Mouse (Mus musculus) pancreas, adult 10 weeks (tissue): ENCODE data around the gene Mettl16. TPM values are rescaled to one million over a fixed set of nuclear protein-coding genes. Genes with fewer than 3 reads are reported as not detected.

ENCODE experiments used
- polyA plus RNA-seq: library from polyadenylated mRNA; stranded (reverse); fragments of 350-450 nt; fragmentation: Illumina TruSeq; extraction: RNeasy Lipid Tissue Mini Kit (QIAGEN cat#74804); gene quantifications from one replicate; pipeline ENCODE4 v1.2.3, GENCODE M21; 2015; ENCODE audit warnings: low read depth, low replicate concordance; ENCODE audit not compliant: insufficient read depth

Gene Mettl16
- 2.7 TPM for polyA plus RNA-seq

DNA sequence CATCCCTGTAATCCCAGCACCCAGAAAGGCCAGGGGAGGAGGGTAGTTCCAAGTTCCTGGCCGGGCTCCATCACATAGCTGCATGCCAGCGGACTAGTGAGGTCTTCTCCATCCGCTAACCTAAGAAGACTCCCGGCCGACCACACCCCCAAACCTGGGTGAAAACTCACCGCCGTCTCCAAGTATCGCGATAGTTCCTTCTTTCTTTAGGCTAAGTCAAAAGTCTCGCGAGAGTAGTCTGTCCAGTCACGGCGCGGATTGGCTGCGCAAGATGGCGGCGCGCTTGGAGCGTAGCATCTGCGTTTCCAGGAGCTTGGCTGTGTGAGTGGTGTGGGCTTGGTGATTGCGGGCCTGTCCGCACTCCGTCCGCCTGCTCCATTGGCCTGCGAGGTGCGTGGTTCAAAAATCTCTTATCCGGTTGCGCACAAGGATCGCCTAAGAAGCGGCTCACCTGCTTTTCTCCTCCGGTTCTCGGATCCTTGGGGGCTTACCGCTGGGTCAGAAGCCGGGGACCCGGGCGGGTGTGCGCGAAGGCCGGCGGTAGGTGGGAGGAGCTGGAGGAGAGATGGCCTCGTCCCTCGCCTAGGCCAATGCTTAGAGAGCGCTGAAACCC lies at the start of gene Mettl16:
Gene Mettl16 (plus strand): TSS at position 236 of the 613 bp plus-strand sequence.

DNA sequence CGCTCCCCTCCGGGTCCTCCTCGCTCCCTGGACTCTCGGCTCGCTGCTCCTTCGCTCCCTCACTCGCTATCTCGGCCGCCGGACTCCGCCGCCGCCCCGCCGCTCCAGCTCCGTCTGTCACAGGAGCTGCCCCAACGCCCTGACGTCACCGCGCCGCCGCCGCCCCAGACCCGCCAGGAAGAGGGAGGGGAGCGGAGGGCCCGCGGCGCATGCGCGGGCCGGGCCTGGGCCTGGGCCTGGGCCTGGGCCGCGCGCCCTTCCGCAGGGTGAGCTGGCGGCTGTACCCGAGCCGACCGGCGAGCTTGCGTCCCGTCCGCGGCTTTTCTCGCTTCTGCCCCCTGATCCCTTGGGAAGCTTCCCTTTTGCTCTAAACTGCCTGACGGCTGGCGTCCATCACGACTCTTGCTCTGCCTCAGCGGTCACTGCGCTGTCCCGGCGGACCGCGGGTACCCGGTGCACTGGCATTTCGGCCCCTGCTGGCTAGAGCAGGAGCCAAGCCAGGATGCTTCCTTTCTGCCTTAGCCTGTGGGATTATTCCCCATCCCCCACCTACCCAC lies 46.3 kb upstream of the Mettl16 start, which contains the start of gene Pafah1b1:
Gene Pafah1b1 (minus strand): TSS at position 436 of the 557 bp plus-strand sequence.

DNA sequence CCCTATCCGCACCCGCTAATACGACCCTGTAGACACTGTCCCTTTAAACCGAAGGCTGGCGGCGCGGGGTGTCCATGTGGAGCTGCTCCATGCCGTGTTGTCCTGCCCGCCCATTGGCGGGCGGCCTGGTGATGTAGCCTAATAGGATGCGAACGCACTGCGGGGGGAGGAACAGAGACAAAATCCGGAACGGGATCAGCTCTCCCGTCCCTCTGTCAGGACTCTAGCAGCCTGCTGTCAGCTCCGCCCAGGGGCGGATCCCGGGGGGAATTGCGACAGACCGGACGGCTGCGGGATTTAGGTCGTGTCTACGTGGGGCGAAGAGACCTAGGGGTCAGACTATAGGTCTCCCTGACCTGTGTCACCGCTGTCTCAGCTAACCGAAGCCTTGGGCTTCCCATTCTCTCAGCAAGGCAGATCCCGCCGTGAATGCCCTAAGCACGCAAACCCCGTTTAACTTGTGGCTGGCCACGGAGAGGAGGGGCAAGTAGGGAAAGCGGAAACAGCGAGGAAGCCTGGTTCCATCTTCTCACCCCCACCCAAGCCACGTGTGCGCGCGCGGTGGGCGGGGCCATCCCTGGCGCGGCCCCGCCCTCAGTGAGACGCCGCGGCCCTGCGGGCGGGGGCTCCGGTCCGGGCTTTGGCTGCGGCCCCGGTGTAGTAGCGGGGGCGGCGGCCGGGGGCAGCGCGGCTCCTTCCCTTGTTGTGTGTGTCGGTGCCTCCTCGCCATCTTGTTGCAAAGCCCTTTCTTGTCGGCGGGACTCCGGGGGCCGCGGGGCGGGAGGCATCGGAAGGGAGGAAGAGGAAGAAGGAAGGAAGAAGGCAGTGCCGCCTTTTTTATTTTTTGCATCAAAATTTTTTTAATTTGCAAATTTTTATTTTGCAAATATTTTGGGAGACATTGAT lies 59.9 kb downstream of the Mettl16 start, which contains the start of gene Mnt:
Gene Mnt (plus strand): TSS at position 665 of the 906 bp plus-strand sequence.

Other genes with a start within 250 kb of the Mettl16 start
- 17.5 TPM for gene Rap1gap2, start 159.9 kb upstream of the Mettl16 start, polyA plus RNA-seq
- not detected for gene Ccdc92b, start 151.2 kb upstream of the Mettl16 start, polyA plus RNA-seq
- 16.1 TPM for gene Cluh, start 121.3 kb upstream of the Mettl16 start, polyA plus RNA-seq
- 12.8 TPM for gene Pafah1b1, start 46.2 kb upstream of the Mettl16 start, polyA plus RNA-seq
- gene Mnt, start 60.1 kb downstream of the Mettl16 start, polyA plus RNA-seq, result 3.1 TPM
- 3.7 TPM for gene Sgsm2, start 126.2 kb downstream of the Mettl16 start, polyA plus RNA-seq
- gene Tsr1, start 127.2 kb downstream of the Mettl16 start, polyA plus RNA-seq, result 7.6 TPM
- gene Smg6, start 155.0 kb downstream of the Mettl16 start, polyA plus RNA-seq, result 6.4 TPM
- 4.5 TPM for gene Srr, start 155.1 kb downstream of the Mettl16 start, polyA plus RNA-seq